Mouse (Mus musculus): ENCODE data around the gene Gpr62.

Gene Gpr62

GRCm38 (mm10) chr9:106454888-106455681 lies 10.7 kb downstream of the Gpr62 start:
- no peak for DNase-seq (ENCODE audit: low spot score)

- no peak for DNase-seq (ENCODE audit: low spot score)
Measured at GRCm38 (mm10) chr9:106454071-106454761, 11.5 kb downstream of the Gpr62 start.

- no peak for DNase-seq (ENCODE audit: low spot score)
Measured at GRCm38 (mm10) chr9:106453271-106454070, 12.3 kb downstream of the Gpr62 start, which contains the start of gene Pcbp4. Gene Pcbp4, plus strand, starts transcription at chr9:106453291.

GRCm38 (mm10) chr9:106452821-106453220 lies 12.9 kb downstream of the Gpr62 start:
- no peak for DNase-seq (ENCODE audit: low spot score)

GRCm38 (mm10) chr9:106452351-106452750 lies 13.4 kb downstream of the Gpr62 start:
- no peak for DNase-seq (ENCODE audit: low spot score)

- no peak for DNase-seq (ENCODE audit: low spot score)
Measured at GRCm38 (mm10) chr9:106451899-106452298, 13.8 kb downstream of the Gpr62 start.

GRCm38 (mm10) chr9:106451298-106451697 lies 14.4 kb downstream of the Gpr62 start:
- DNase-seq (ENCODE audit: low spot score) = no peak

- no peak for DNase-seq (ENCODE audit: low spot score)
Measured at GRCm38 (mm10) chr9:106450661-106451060, 15.1 kb downstream of the Gpr62 start.

- DNase-seq (ENCODE audit: low spot score) = no peak
Measured at GRCm38 (mm10) chr9:106449947-106450346, 15.8 kb downstream of the Gpr62 start.

- peak; percentile 64 for DNase-seq (ENCODE audit: low spot score)
Measured at GRCm38 (mm10) chr9:106448498-106449031, 17.2 kb downstream of the Gpr62 start.

GRCm38 (mm10) chr9:106447951-106448350 lies 17.8 kb downstream of the Gpr62 start:
- no peak for DNase-seq (ENCODE audit: low spot score)

- peak; percentile 61 for DNase-seq (ENCODE audit: low spot score)
Measured at GRCm38 (mm10) chr9:106447348-106447747, 18.4 kb downstream of the Gpr62 start, which contains the start of the genes Abhd14b and Abhd14a. Gene Abhd14b, plus strand, starts transcription at chr9:106447459. Gene Abhd14a, minus strand, starts transcription at chr9:106447678.

- no peak for DNase-seq (ENCODE audit: low spot score)
Measured at GRCm38 (mm10) chr9:106444836-106445235, 20.9 kb downstream of the Gpr62 start.

GRCm38 (mm10) chr9:106442680-106443079 lies 23.1 kb downstream of the Gpr62 start:
- no peak for DNase-seq (ENCODE audit: low spot score)

- DNase-seq (ENCODE audit: low spot score) = no peak
Measured at GRCm38 (mm10) chr9:106436566-106436965, 29.2 kb downstream of the Gpr62 start.

GRCm38 (mm10) chr9:106433389-106433788 lies 32.3 kb downstream of the Gpr62 start:
- DNase-seq (ENCODE audit: low spot score) = no peak

GRCm38 (mm10) chr9:106430015-106430264 lies 35.8 kb downstream of the Gpr62 start:
- no peak for DNase-seq (ENCODE audit: low spot score)

- DNase-seq (ENCODE audit: low spot score) = peak; percentile 94
Measured at GRCm38 (mm10) chr9:106429221-106430014, 36.3 kb downstream of the Gpr62 start, which contains the start of gene Rpl29. Gene Rpl29, plus strand, starts transcription at chr9:106429454.

GRCm38 (mm10) chr9:106428719-106429220 lies 37.0 kb downstream of the Gpr62 start:
- no peak for DNase-seq (ENCODE audit: low spot score)

- DNase-seq (ENCODE audit: low spot score) = peak; percentile 79
Measured at GRCm38 (mm10) chr9:106421865-106422160, 43.9 kb downstream of the Gpr62 start.

Data from T-cell, adult 2 months (primary cell).